Mouse (Mus musculus): ENCODE measurements around the gene Zkscan17. TPM values are rescaled to one million over a fixed set of nuclear protein-coding genes. Genes with fewer than 3 reads are reported as not detected.
A peak's percentile ranks its signal among the peaks of the same experiment; 100 is the strongest.

Gene Zkscan17
- polyA plus RNA-seq, 1 experiment from 2014 or later, result 25.5 TPM

GRCm38 (mm10) chr11:59514789-59515188 lies 11.8 kb downstream of the Zkscan17 start:
- Histone ChIP-seq H3K4me3 (no peak overlapping the region), H3K36me3 (peaks cover 8% of the 10 kb centered on the region; the same call in 1 of the 2 replicates), H3K27ac (no peak overlapping the region), H3K4me2 (no peak overlapping the region), H3K9me3 (no peaks in the 10 kb centered on the region), H3K27me3 (no peaks in the 10 kb centered on the region), H3K9ac (no peak overlapping the region), H3K4me1 (no peaks in the 10 kb centered on the region)
- no peak for ATAC-seq (ENCODE audit: borderline replicate concordance, extremely low read depth, low FRiP score, low TSS enrichment)
- WGBS, result 57% methylated on average over 3 of the region's 3 CpGs

- Histone ChIP-seq H3K36me3 (peaks cover 12% of the 10 kb centered on the region; the same call in 1 of the 2 replicates), H3K4me2 (no peak overlapping the region), H3K9me3 (no peaks in the 10 kb centered on the region), H3K27me3 (no peaks in the 10 kb centered on the region), H3K4me1 (no peaks in the 10 kb centered on the region), H3K4me3 (no peak overlapping the region), H3K27ac (no peak overlapping the region), H3K9ac (no peak overlapping the region)
- 58% methylated on average over 6 of the region's 6 CpGs for WGBS
- ATAC-seq (ENCODE audit: borderline replicate concordance, extremely low read depth, low FRiP score, low TSS enrichment), result no peak
These were observed 12.2 kb downstream of the Zkscan17 start for GRCm38 (mm10) chr11:59514381-59514780.

GRCm38 (mm10) chr11:59513556-59513955 lies 13.0 kb downstream of the Zkscan17 start:
- 78% methylated on average over 3 of the region's 3 CpGs for WGBS
- no peaks in the 10 kb centered on the region for H3K4me1 ChIP-seq
- peaks cover 13% of the 10 kb centered on the region; the same call in 1 of the 2 replicates for H3K36me3 ChIP-seq
- no peak overlapping the region for H3K4me2 ChIP-seq
- H3K9me3 ChIP-seq, result no peaks in the 10 kb centered on the region
- no peak overlapping the region for H3K27ac ChIP-seq
- H3K27me3 ChIP-seq, result no peaks in the 10 kb centered on the region
- H3K4me3 ChIP-seq, result no peak overlapping the region
- ATAC-seq (ENCODE audit: borderline replicate concordance, extremely low read depth, low FRiP score, low TSS enrichment), result no peak
- no peak overlapping the region for H3K9ac ChIP-seq

GRCm38 (mm10) chr11:59512733-59513132 lies 13.8 kb downstream of the Zkscan17 start:
- no peak for ATAC-seq (ENCODE audit: borderline replicate concordance, extremely low read depth, low FRiP score, low TSS enrichment)
- Histone ChIP-seq H3K9ac (no peak overlapping the region), H3K4me1 (peaks cover 4% of the 10 kb centered on the region; the same call in 1 of the 2 replicates), H3K9me3 (no peaks in the 10 kb centered on the region), H3K36me3 (peaks cover 13% of the 10 kb centered on the region; the same call in 1 of the 2 replicates), H3K27me3 (no peaks in the 10 kb centered on the region), H3K4me2 (no peak overlapping the region), H3K4me3 (no peak overlapping the region), H3K27ac (no peak overlapping the region)
- WGBS, result 88% methylated on average over 10 of the region's 10 CpGs

- ATAC-seq (ENCODE audit: borderline replicate concordance, extremely low read depth, low FRiP score, low TSS enrichment), result no peak
- Histone ChIP-seq H3K4me1 (peaks cover 13% of the 10 kb centered on the region), H3K4me2 (no peak overlapping the region), H3K27ac (no peak overlapping the region), H3K36me3 (peaks cover 13% of the 10 kb centered on the region; the same call in 1 of the 2 replicates), H3K9me3 (no peaks in the 10 kb centered on the region), H3K4me3 (no peak overlapping the region), H3K27me3 (no peaks in the 10 kb centered on the region), H3K9ac (no peak overlapping the region)
- 53% methylated on average over 1 of the region's 1 CpGs for WGBS
These were observed 15.0 kb downstream of the Zkscan17 start for GRCm38 (mm10) chr11:59511558-59511957.

GRCm38 (mm10) chr11:59506713-59507074 lies 19.9 kb downstream of the Zkscan17 start:
- no peaks in the 10 kb centered on the region for H3K27me3 ChIP-seq
- H3K36me3 ChIP-seq, result peaks cover 38% of the 10 kb centered on the region
- peak; percentile 3; the same call in 1 of the 2 replicates for ATAC-seq (ENCODE audit: borderline replicate concordance, extremely low read depth, low FRiP score, low TSS enrichment)
- H3K4me1 ChIP-seq, result peaks cover 25% of the 10 kb centered on the region
- peak overlapping the region; percentile 93 for H3K9ac ChIP-seq
- under 1% methylated on average over 14 of the region's 14 CpGs for WGBS
- no peaks in the 10 kb centered on the region for H3K9me3 ChIP-seq
- peak overlapping the region; percentile 93 for H3K4me2 ChIP-seq
- H3K27ac ChIP-seq, result peak overlapping the region; percentile 97
- H3K4me3 ChIP-seq, result peak overlapping the region; percentile 87

GRCm38 (mm10) chr11:59505839-59506712 lies 20.5 kb downstream of the Zkscan17 start:
- no peaks in the 10 kb centered on the region for H3K9me3 ChIP-seq
- WGBS, result under 1% methylated on average over 69 of the region's 71 CpGs
- peaks cover 40% of the 10 kb centered on the region for H3K36me3 ChIP-seq
- peak overlapping the region; percentile 97 for H3K27ac ChIP-seq
- H3K9ac ChIP-seq, result peak overlapping the region; percentile 93
- ATAC-seq (ENCODE audit: borderline replicate concordance, extremely low read depth, low FRiP score, low TSS enrichment), result peak; percentile 95
- H3K27me3 ChIP-seq, result no peaks in the 10 kb centered on the region
- peak overlapping the region; percentile 93 for H3K4me2 ChIP-seq
- peak overlapping the region; percentile 87 for H3K4me3 ChIP-seq
- H3K4me1 ChIP-seq, result peaks cover 25% of the 10 kb centered on the region

GRCm38 (mm10) chr11:59505351-59505838 lies 21.2 kb downstream of the Zkscan17 start:
- WGBS, result under 1% methylated on average over 21 of the region's 21 CpGs
- peak overlapping the region; percentile 87 for H3K4me3 ChIP-seq
- H3K9me3 ChIP-seq, result no peaks in the 10 kb centered on the region
- peak overlapping the region; percentile 93 for H3K9ac ChIP-seq
- peak overlapping the region; percentile 93 for H3K4me2 ChIP-seq
- peaks cover 43% of the 10 kb centered on the region for H3K36me3 ChIP-seq
- H3K4me1 ChIP-seq, result peaks cover 25% of the 10 kb centered on the region
- no peaks in the 10 kb centered on the region for H3K27me3 ChIP-seq
- ATAC-seq (ENCODE audit: borderline replicate concordance, extremely low read depth, low FRiP score, low TSS enrichment), result peak; percentile 21; the same call in 1 of the 2 replicates
- peak overlapping the region; percentile 97 for H3K27ac ChIP-seq

- no peak for ATAC-seq (ENCODE audit: borderline replicate concordance, extremely low read depth, low FRiP score, low TSS enrichment)
- Histone ChIP-seq H3K27me3 (no peaks in the 10 kb centered on the region), H3K4me2 (no peak overlapping the region), H3K36me3 (peaks cover 70% of the 10 kb centered on the region), H3K4me1 (peaks cover 15% of the 10 kb centered on the region), H3K9ac (no peak overlapping the region), H3K27ac (no peak overlapping the region), H3K9me3 (no peaks in the 10 kb centered on the region), H3K4me3 (no peak overlapping the region)
- WGBS, result 89% methylated on average over 5 of the region's 5 CpGs
These were observed 24.4 kb downstream of the Zkscan17 start for GRCm38 (mm10) chr11:59501978-59502700.

GRCm38 (mm10) chr11:59497747-59498146 lies 28.8 kb downstream of the Zkscan17 start:
- Histone ChIP-seq H3K4me1 (no peaks in the 10 kb centered on the region), H3K4me2 (no peak overlapping the region), H3K36me3 (peaks cover 98% of the 10 kb centered on the region), H3K9ac (no peak overlapping the region), H3K4me3 (no peak overlapping the region), H3K27ac (no peak overlapping the region), H3K9me3 (no peaks in the 10 kb centered on the region), H3K27me3 (no peaks in the 10 kb centered on the region)
- no peak for ATAC-seq (ENCODE audit: borderline replicate concordance, extremely low read depth, low FRiP score, low TSS enrichment)
- 89% methylated on average over 7 of the region's 7 CpGs for WGBS

GRCm38 (mm10) chr11:59496672-59497310 lies 29.8 kb downstream of the Zkscan17 start:
- Histone ChIP-seq H3K4me1 (no peaks in the 10 kb centered on the region), H3K27me3 (no peaks in the 10 kb centered on the region), H3K9ac (no peak overlapping the region), H3K4me2 (no peak overlapping the region), H3K36me3 (peaks cover 98% of the 10 kb centered on the region), H3K4me3 (no peak overlapping the region), H3K27ac (no peak overlapping the region), H3K9me3 (no peaks in the 10 kb centered on the region)
- no peak for ATAC-seq (ENCODE audit: borderline replicate concordance, extremely low read depth, low FRiP score, low TSS enrichment)
- WGBS, result 74% methylated on average over 6 of the region's 6 CpGs
